Mouse (Mus musculus): ENCODE measurements around the gene Rtn4rl1. TPM values are rescaled to one million over a fixed set of nuclear protein-coding genes. Genes with fewer than 3 reads are reported as not detected.

Gene Rtn4rl1
- 0.95 and 1.3 TPM in 2 replicates for polyA plus RNA-seq (2015; fragmentation: Nextera tagmentation; extraction: Ambion mirVana)

GRCm38 (mm10) chr11:75193256-75194071 lies at the start of gene Rtn4rl1:
Rtn4rl1 (plus strand) TSS chr11:75193783.

GRCm38 (mm10) chr11:75169405-75170080 lies 24.0 kb upstream of the Rtn4rl1 start, which contains the start of gene Hic1:
Hic1 (minus strand) TSS chr11:75169519.

DNA sequence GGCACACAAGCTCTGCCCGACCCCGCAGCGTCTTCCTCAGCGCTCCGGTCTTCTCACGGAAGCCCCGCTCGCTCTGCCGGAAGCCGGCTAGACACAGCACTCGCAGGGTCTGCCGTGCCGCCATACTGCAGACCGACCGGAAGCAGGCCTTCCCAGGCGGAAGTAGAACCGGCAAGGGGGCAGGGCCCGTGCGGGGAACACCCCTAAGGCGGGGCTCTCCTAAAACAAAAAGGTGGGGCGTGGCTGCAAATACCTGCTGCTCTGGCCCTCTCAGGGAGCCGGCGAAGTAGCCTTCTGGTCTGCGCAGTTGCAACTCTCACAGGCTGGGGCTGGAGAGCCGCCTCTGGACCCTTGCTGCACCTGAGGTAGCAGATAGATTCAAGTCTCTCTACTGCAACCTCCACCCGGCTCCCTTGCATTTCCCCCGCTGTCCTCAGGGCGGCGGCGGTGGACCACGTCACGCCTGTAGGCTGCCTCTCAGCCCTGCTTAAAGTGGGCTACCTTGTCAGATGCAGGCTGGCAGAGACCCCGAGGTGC lies 14.8 kb upstream of the Rtn4rl1 start, which contains the start of gene Ovca2:
Ovca2 (minus strand) TSS at position 164 of the 537 bp plus-strand sequence.

GRCm38 (mm10) chr11:75190905-75191441 lies 2.6 kb upstream of the Rtn4rl1 start, which contains the start of gene Dph1:
Dph1 (minus strand) TSS chr11:75191241.

MicroRNAs encoded within 50 kb of the gene (microRNA counts, 519-probe panel; counts per million panel counts)
- microRNA mmu-miR-132 (2,871 counts per million, percentile 71 among the panel's probes with 10 or more counts), microRNA mmu-miR-212 (296 counts per million, percentile 58 among the panel's probes with 10 or more counts)

Small RNA genes within 50 kb of the gene (microRNA-seq; reads per million reads assigned to microRNA genes)
- 115 to 126 reads per million in 2 experiments for gene Mir132
- 9.3 to 11.7 reads per million in 2 experiments for gene Mir212

Other genes with a start within 250 kb of the Rtn4rl1 start
- gene Hic1, start 24.3 kb upstream of the Rtn4rl1 start, polyA plus RNA-seq (2015; fragmentation: Nextera tagmentation; extraction: Ambion mirVana) = 9.8 and 15.9 TPM in 2 replicates
- gene Ovca2, start 14.9 kb upstream of the Rtn4rl1 start, polyA plus RNA-seq (2015; fragmentation: Nextera tagmentation; extraction: Ambion mirVana) = 7.4 and 9.6 TPM in 2 replicates
- 13.7 and 14.3 TPM in 2 replicates for gene Dph1, start 2.5 kb upstream of the Rtn4rl1 start, polyA plus RNA-seq (2015; fragmentation: Nextera tagmentation; extraction: Ambion mirVana)
- gene Rpa1, start 154.5 kb downstream of the Rtn4rl1 start, polyA plus RNA-seq (2015; fragmentation: Nextera tagmentation; extraction: Ambion mirVana) = 36.4 and 38.5 TPM in 2 replicates
- gene Smyd4, start 154.7 kb downstream of the Rtn4rl1 start, polyA plus RNA-seq (2015; fragmentation: Nextera tagmentation; extraction: Ambion mirVana) = 9.9 and 12.0 TPM in 2 replicates
- gene Serpinf1, start 228.9 kb downstream of the Rtn4rl1 start, polyA plus RNA-seq (2015; fragmentation: Nextera tagmentation; extraction: Ambion mirVana) = 174 and 240 TPM in 2 replicates
- gene Serpinf2, start 245.8 kb downstream of the Rtn4rl1 start, polyA plus RNA-seq (2015; fragmentation: Nextera tagmentation; extraction: Ambion mirVana) = 0.23 and 0.29 TPM in 2 replicates

All from skeletal muscle tissue, postnatal 0 days (tissue).